Mouse (Mus musculus) embryonic facial prominence, embryonic 11.5 days (tissue): ENCODE data around the gene Pxmp4. TPM values are rescaled to one million over a fixed set of nuclear protein-coding genes. Genes with fewer than 3 reads are reported as not detected.

Source experiments
- ATAC-seq: fragments of 200-750 bp; cut with Nextera tagmentation; replicated peaks from 2 replicates; pipeline ENCODE4 v1.8.0; 2017; ENCODE audit warnings: low read depth; ENCODE audit not compliant: insufficient number of reproducible peaks, low FRiP score, low TSS enrichment
- DNase-seq: peaks from one replicate; pipeline ENCODE4 v3.0.0-alpha.2; 2015; ENCODE audit warnings: low spot score
- H3K27ac ChIP-seq: fragments of 300-500 bp; sonication (generic); replicated peaks from 2 replicates; pipeline ENCODE4 v1.5.1; 2014; ENCODE audit warnings: mild to moderate bottlenecking, low read depth, low read length, control low read depth
- H3K27me3 ChIP-seq: fragments of 300-500 bp; sonication (generic); 2 replicates; pipeline ENCODE4 v1.6.1; 2014; ENCODE audit warnings: mild to moderate bottlenecking, low read length, moderate library complexity, mixed read lengths; ENCODE audit not compliant: control insufficient read depth, insufficient read depth
- H3K36me3 ChIP-seq: fragments of 300-500 bp; sonication (generic); replicated peaks from 2 replicates; pipeline ENCODE4 v1.6.1; 2014; ENCODE audit warnings: low read depth, mild to moderate bottlenecking, low read length, moderate library complexity, mixed read lengths; ENCODE audit not compliant: control insufficient read depth, insufficient read depth
- H3K4me1 ChIP-seq: fragments of 300-500 bp; sonication (generic); 2 replicates; pipeline ENCODE4 v1.6.1; 2014; ENCODE audit warnings: low read length, mixed read lengths; ENCODE audit not compliant: control insufficient read depth, insufficient read depth
- H3K4me2 ChIP-seq: fragments of 300-500 bp; sonication (generic); 2 replicates; pipeline ENCODE4 v1.6.1; 2014; ENCODE audit warnings: low read depth, mild to moderate bottlenecking, control low read depth, low read length, moderate library complexity
- H3K4me3 ChIP-seq: fragments of 300-500 bp; sonication (generic); 2 replicates; pipeline ENCODE4 v1.5.1; 2014; ENCODE audit warnings: low read depth, low read length, control low read depth
- H3K9ac ChIP-seq: fragments of 300-500 bp; sonication (generic); replicated peaks from 2 replicates; pipeline ENCODE4 v1.6.1; 2014; ENCODE audit warnings: mild to moderate bottlenecking, control low read depth, low read length
- H3K9me3 ChIP-seq: fragments of 300-500 bp; sonication (generic); replicated peaks from 2 replicates; pipeline ENCODE4 v1.6.1; 2016; ENCODE audit warnings: mild to moderate bottlenecking, low read length, inconsistent platforms, mixed read lengths; ENCODE audit not compliant: control insufficient read depth
- WGBS: fragments of 180-500 bp; shearing (Covaris S2); extraction: QIAGEN DNeasy Blood & Tissue Kit; methylation state at CpG from one replicate; pipeline ENCODE4 v1.1.7; 2014; 5-methylcytosine and 5-hydroxymethylcytosine counted together
- polyA plus RNA-seq: library from polyadenylated mRNA; unstranded; fragments of >200 nt; fragmentation: Nextera tagmentation; extraction: Ambion mirVana; gene quantifications from 2 replicates; pipeline ENCODE4 v1.2.1, GENCODE M21; 2014

The Pxmp4 gene
- polyA plus RNA-seq, 1 experiment from 2014 or later: 13.6 TPM

GRCm38 (mm10) chr2:154589051-154589450, 14.5 kb downstream of the Pxmp4 start:
- DNase-seq (no peak), ATAC-seq (no peak)
- Histone ChIP-seq H3K9ac (no peak overlapping the region), H3K27ac (no peak overlapping the region), H3K4me3 (no peak overlapping the region), H3K4me1 (no peaks in the 10 kb centered on the region), H3K36me3 (no peaks in the 10 kb centered on the region), H3K9me3 (no peaks in the 10 kb centered on the region), H3K4me2 (no peak overlapping the region), H3K27me3 (no peaks in the 10 kb centered on the region)
- WGBS: 80% methylated on average over 4 of the region's 4 CpGs

- 75% methylated on average over 5 of the region's 5 CpGs for WGBS
- DNase-seq: peak; percentile 51
- H3K27me3 ChIP-seq: no peaks in the 10 kb centered on the region
- H3K9me3 ChIP-seq: no peaks in the 10 kb centered on the region
- H3K36me3 ChIP-seq: no peaks in the 10 kb centered on the region
- H3K4me2 ChIP-seq: no peak overlapping the region
- no peak overlapping the region for H3K27ac ChIP-seq
- no peak overlapping the region for H3K4me3 ChIP-seq
- H3K9ac ChIP-seq: no peak overlapping the region
- ATAC-seq: no peak
- no peaks in the 10 kb centered on the region for H3K4me1 ChIP-seq
These were observed 17.1 kb downstream of the Pxmp4 start for GRCm38 (mm10) chr2:154586405-154586804.

- DNase-seq: no peak
- Histone ChIP-seq H3K27me3 (no peaks in the 10 kb centered on the region), H3K4me2 (no peak overlapping the region), H3K9ac (no peak overlapping the region), H3K4me3 (no peak overlapping the region), H3K9me3 (no peaks in the 10 kb centered on the region), H3K36me3 (no peaks in the 10 kb centered on the region), H3K4me1 (no peaks in the 10 kb centered on the region), H3K27ac (no peak overlapping the region)
- ATAC-seq: no peak
- WGBS: 73% methylated on average over 17 of the region's 17 CpGs
These were observed 18.4 kb downstream of the Pxmp4 start for GRCm38 (mm10) chr2:154584931-154585601.

GRCm38 (mm10) chr2:154583906-154584872, 19.3 kb downstream of the Pxmp4 start:
- H3K27ac ChIP-seq: no peak overlapping the region
- DNase-seq (no peak), ATAC-seq (peak; percentile 53)
- no peaks in the 10 kb centered on the region for H3K27me3 ChIP-seq
- H3K4me3 ChIP-seq: no peak overlapping the region
- H3K9me3 ChIP-seq: no peaks in the 10 kb centered on the region
- no peaks in the 10 kb centered on the region for H3K4me1 ChIP-seq
- no peaks in the 10 kb centered on the region for H3K36me3 ChIP-seq
- WGBS: 73% methylated on average over 15 of the region's 15 CpGs
- no peak overlapping the region for H3K9ac ChIP-seq
- H3K4me2 ChIP-seq: no peak overlapping the region

- DNase-seq: no peak
- H3K27ac ChIP-seq: no peak overlapping the region
- no peaks in the 10 kb centered on the region for H3K27me3 ChIP-seq
- ATAC-seq: no peak
- no peak overlapping the region for H3K9ac ChIP-seq
- H3K36me3 ChIP-seq: no peaks in the 10 kb centered on the region
- no peak overlapping the region for H3K4me3 ChIP-seq
- no peaks in the 10 kb centered on the region for H3K9me3 ChIP-seq
- no peak overlapping the region for H3K4me2 ChIP-seq
- 90% methylated on average over 1 of the region's 1 CpGs for WGBS
- no peaks in the 10 kb centered on the region for H3K4me1 ChIP-seq
These were observed 22.1 kb downstream of the Pxmp4 start for GRCm38 (mm10) chr2:154581421-154581820.

- Histone ChIP-seq H3K36me3 (no peaks in the 10 kb centered on the region), H3K4me1 (no peaks in the 10 kb centered on the region), H3K27me3 (no peaks in the 10 kb centered on the region), H3K4me3 (no peak overlapping the region), H3K27ac (no peak overlapping the region), H3K4me2 (no peak overlapping the region), H3K9ac (no peak overlapping the region), H3K9me3 (no peaks in the 10 kb centered on the region)
- ATAC-seq (no peak), DNase-seq (no peak)
- 79% methylated on average over 8 of the region's 8 CpGs for WGBS
These were observed 22.9 kb downstream of the Pxmp4 start for GRCm38 (mm10) chr2:154580586-154580985.

- Histone ChIP-seq H3K27ac (no peak overlapping the region), H3K4me1 (no peaks in the 10 kb centered on the region), H3K4me2 (no peak overlapping the region), H3K4me3 (no peak overlapping the region), H3K36me3 (no peaks in the 10 kb centered on the region), H3K27me3 (no peaks in the 10 kb centered on the region), H3K9ac (no peak overlapping the region), H3K9me3 (no peaks in the 10 kb centered on the region)
- 72% methylated on average over 6 of the region's 6 CpGs for WGBS
- ATAC-seq (0 out of 2 replicates have a peak, but pooled peaks have one; percentile 26), DNase-seq (no peak)
These were observed 25.8 kb downstream of the Pxmp4 start for GRCm38 (mm10) chr2:154577744-154578067.
